Mouse (Mus musculus): ENCODE measurements around the gene Tbc1d5. TPM values are rescaled to one million over a fixed set of nuclear protein-coding genes. Genes with fewer than 3 reads are reported as not detected.

Gene Tbc1d5
- polyA plus RNA-seq, 1 experiment, result 7.2 TPM

DNA sequence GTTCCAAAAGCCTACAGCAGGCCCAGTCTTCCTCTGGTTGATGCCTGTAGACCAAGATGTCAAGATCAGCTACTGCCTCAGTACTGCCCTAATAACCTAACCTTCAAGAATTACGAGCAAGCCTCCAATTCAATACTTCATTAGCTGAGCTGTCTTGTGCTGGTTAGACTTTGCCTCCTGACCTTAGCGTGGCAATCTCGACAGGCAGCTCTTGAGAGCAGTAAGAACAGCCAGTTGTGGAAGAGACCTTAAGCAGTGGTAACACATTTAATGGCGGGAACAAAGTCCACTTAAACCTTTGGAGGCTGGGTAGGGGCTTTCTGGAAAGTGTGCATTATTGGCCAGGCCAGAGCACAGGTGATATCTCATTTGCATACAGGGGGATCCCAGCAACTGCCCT lies 34.2 kb downstream of the Tbc1d5 start:
- H3K27me3 ChIP-seq (replicated peaks), result no peaks in the 10 kb centered on the region

DNA sequence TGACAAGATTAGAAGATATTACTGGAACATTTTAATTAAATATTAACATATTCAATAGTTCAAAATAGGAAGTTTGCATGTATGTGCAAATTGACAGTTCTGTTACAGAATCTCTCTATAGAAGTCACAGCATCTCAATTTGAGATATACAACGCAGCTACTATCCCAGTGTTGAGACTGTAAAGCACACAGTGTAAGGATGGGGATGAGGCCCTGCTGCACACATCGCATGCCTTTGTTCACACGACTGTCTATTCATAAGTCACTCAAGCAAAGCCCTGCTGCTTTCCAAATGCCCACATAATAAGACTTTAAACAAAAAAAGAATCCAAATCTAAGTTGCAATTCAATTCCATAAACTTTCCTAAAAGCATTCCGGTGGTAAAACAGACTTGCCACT lies 37.1 kb downstream of the Tbc1d5 start:
- peaks cover 30% of the 10 kb centered on the region for H3K36me3 ChIP-seq (replicated peaks; ENCODE audit: low read length)
- no peak overlapping the region for H3K4me3 ChIP-seq (replicated peaks)
- H3K27me3 ChIP-seq (replicated peaks), result no peaks in the 10 kb centered on the region
- H3K9me3 ChIP-seq, result peaks cover 5% of the 10 kb centered on the region
- TF ChIP-seq GATA1 (IDR thresholded peaks at IDR 0.05; ENCODE audit: borderline replicate concordance, low read length) (no peak), FLI1 (IDR thresholded peaks at IDR 0.05; ENCODE audit: low read length) (no peak)
- peaks cover 10% of the 10 kb centered on the region for H3K4me1 ChIP-seq

More for the DNA sequence above, 34.2 kb downstream of the Tbc1d5 start:
- H3K4me3 ChIP-seq (replicated peaks), result no peak overlapping the region
- H3K4me1 ChIP-seq, result peaks cover 24% of the 10 kb centered on the region
- no peaks in the 10 kb centered on the region for H3K9me3 ChIP-seq
- no peak for TF ChIP-seq GATA1 (IDR thresholded peaks at IDR 0.05; ENCODE audit: borderline replicate concordance, low read length)
- no peak for TF ChIP-seq FLI1 (IDR thresholded peaks at IDR 0.05; ENCODE audit: low read length)
- H3K36me3 ChIP-seq (replicated peaks; ENCODE audit: low read length), result peaks cover 19% of the 10 kb centered on the region

DNA sequence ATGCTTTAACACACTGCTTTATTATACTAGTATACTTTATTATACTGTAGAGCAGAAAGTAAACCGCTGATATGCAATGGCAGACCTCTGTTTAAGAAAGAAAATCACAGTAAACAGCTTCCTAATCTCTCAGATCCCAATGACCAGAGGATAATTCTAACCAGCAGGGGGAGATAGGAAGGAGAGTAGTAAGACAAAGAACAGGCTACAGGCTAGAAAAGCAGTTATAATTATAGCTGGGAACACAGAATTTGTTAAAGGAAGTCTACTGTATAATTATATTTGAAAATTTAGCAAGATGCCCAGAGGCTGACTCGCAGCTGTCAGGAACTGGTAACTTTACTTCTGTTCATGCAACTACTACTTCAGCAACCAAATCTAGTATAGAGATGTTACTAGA lies 68.0 kb downstream of the Tbc1d5 start:
- Histone ChIP-seq H3K4me1 (peaks cover 31% of the 10 kb centered on the region), H3K9me3 (peaks cover 6% of the 10 kb centered on the region), H3K4me3 (replicated peaks) (no peak overlapping the region), H3K27me3 (replicated peaks) (no peaks in the 10 kb centered on the region), H3K36me3 (replicated peaks; ENCODE audit: low read length) (peaks cover 17% of the 10 kb centered on the region)
- TF ChIP-seq GATA1 (IDR thresholded peaks at IDR 0.05; ENCODE audit: borderline replicate concordance, low read length) (no peak), FLI1 (IDR thresholded peaks at IDR 0.05; ENCODE audit: low read length) (no peak)

DNA sequence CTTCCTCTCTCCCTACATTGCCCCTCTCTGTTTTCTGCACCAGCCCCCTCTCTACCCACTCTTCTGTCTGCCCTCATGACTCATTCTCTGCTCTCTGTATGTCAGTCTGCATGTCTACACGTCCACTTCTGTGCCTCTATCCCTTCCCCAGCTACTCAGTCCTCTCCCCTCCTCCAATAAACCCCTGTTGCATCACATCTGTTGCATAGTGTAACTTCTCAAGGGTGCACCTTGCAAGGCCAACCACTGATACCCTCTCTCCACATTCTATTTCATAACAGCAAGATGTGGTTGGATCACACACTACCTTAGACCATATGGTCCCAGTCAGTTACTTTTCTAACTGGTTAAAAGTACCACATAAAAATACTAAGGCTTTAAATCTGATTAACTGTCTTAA lies 74.9 kb downstream of the Tbc1d5 start:
- Histone ChIP-seq H3K9me3 (peaks cover 25% of the 10 kb centered on the region), H3K4me3 (replicated peaks) (no peak overlapping the region), H3K27me3 (replicated peaks) (no peaks in the 10 kb centered on the region), H3K36me3 (replicated peaks; ENCODE audit: low read length) (peaks cover 53% of the 10 kb centered on the region), H3K4me1 (peaks cover 18% of the 10 kb centered on the region)
- no peak for TF ChIP-seq GATA1 (IDR thresholded peaks at IDR 0.05; ENCODE audit: borderline replicate concordance, low read length)
- TF ChIP-seq FLI1 (IDR thresholded peaks at IDR 0.05; ENCODE audit: low read length), result no peak

DNA sequence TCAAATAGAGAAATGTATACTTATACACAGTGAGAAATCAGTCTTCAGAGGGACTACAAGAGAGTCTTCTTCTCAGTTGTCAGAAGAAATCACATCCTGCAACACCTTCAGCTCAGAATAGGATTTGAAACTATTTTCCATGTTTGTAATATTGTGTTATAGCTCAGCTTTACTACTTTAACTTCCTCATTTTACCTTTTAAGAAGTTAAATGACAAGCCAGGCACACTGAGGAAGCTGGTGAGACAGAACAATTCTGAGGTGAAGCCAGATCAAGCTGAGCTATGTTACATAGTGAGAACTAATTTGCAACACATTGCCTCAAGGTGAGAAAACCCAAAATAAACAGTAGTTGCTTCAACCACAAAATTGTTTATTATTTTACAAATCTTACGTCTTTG lies 135.3 kb downstream of the Tbc1d5 start:
- H3K27me3 ChIP-seq (replicated peaks), result no peaks in the 10 kb centered on the region
- H3K4me3 ChIP-seq (replicated peaks), result no peak overlapping the region
- TF ChIP-seq GATA1 (IDR thresholded peaks at IDR 0.05; ENCODE audit: borderline replicate concordance, low read length), result no peak
- TF ChIP-seq FLI1 (IDR thresholded peaks at IDR 0.05; ENCODE audit: low read length), result no peak
- no peaks in the 10 kb centered on the region for H3K4me1 ChIP-seq
- no peaks in the 10 kb centered on the region for H3K36me3 ChIP-seq (replicated peaks; ENCODE audit: low read length)
- H3K9me3 ChIP-seq, result no peaks in the 10 kb centered on the region

DNA sequence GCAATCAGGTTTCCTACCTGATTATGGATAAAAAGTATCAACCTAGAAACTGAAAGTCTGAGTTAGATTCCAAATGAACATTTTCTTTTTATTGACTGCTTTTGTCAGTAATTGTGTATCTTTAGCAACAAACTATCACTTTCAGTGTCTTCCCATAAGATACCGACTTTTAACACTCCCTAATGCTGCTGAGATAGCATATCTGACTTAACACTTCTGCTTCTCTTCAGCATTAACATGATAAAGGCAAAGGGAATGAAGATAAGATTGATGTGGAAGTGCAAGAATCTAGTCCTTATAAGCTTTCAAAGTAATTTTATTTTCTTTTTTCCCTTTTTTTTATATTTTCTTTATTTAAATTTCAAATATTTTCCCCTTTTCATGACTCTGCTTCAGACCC lies 138.3 kb downstream of the Tbc1d5 start:
- H3K4me1 ChIP-seq, result no peaks in the 10 kb centered on the region
- H3K36me3 ChIP-seq (replicated peaks; ENCODE audit: low read length), result no peaks in the 10 kb centered on the region
- TF ChIP-seq FLI1 (IDR thresholded peaks at IDR 0.05; ENCODE audit: low read length), result no peak
- TF ChIP-seq GATA1 (IDR thresholded peaks at IDR 0.05; ENCODE audit: borderline replicate concordance, low read length), result no peak
- no peak overlapping the region for H3K4me3 ChIP-seq (replicated peaks)
- no peaks in the 10 kb centered on the region for H3K27me3 ChIP-seq (replicated peaks)
- H3K9me3 ChIP-seq, result no peaks in the 10 kb centered on the region

DNA sequence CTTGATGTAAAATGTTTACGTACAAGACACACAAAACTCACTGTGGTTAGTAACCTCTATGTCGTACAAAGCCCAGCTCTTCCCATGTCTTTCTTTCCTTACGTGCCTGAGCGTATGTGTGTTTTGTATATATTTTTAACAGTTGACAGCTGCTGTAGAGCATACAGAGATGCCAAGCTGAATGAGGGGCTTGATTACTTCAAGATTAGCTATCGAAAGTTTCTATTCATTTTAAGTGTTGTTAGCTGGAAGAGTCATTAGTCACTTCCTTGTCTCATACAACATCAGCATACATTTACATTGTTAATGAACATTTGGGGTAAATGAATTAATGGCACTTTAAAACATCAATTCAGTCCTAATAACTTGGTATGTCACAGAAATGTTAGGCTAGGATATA lies 155.9 kb downstream of the Tbc1d5 start:
- no peaks in the 10 kb centered on the region for H3K4me1 ChIP-seq
- H3K27me3 ChIP-seq (replicated peaks), result no peaks in the 10 kb centered on the region
- H3K36me3 ChIP-seq (replicated peaks; ENCODE audit: low read length), result peaks cover 10% of the 10 kb centered on the region
- no peak overlapping the region for H3K4me3 ChIP-seq (replicated peaks)
- no peaks in the 10 kb centered on the region for H3K9me3 ChIP-seq
- TF ChIP-seq GATA1 (IDR thresholded peaks at IDR 0.05; ENCODE audit: borderline replicate concordance, low read length) (no peak), FLI1 (IDR thresholded peaks at IDR 0.05; ENCODE audit: low read length) (no peak)

DNA sequence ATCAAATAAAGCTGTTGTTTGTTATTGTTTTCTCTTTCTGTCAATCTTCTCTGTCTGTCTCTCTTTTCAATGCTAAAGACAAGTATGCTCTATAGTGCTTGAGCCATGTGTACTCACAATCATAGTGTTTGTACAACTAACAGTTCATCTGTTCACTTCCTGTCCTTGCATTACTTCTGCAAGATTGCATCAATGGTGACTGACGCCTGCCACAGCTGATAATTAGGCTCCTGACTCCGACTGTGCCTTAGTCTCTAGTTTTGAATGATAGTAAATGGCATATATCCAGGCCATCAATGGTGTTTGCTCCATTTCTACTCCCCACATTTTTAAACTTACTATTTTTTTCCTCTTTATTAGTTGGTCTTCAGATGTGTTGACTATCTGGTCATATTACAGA lies 162.8 kb downstream of the Tbc1d5 start:
- H3K9me3 ChIP-seq, result no peaks in the 10 kb centered on the region
- H3K27me3 ChIP-seq (replicated peaks), result no peaks in the 10 kb centered on the region
- H3K4me3 ChIP-seq (replicated peaks), result no peak overlapping the region
- peaks cover 7% of the 10 kb centered on the region for H3K36me3 ChIP-seq (replicated peaks; ENCODE audit: low read length)
- peaks cover 7% of the 10 kb centered on the region; the same call in 1 of the 2 replicates for H3K4me1 ChIP-seq
- TF ChIP-seq FLI1 (IDR thresholded peaks at IDR 0.05; ENCODE audit: low read length) (no peak), GATA1 (IDR thresholded peaks at IDR 0.05; ENCODE audit: borderline replicate concordance, low read length) (no peak)

DNA sequence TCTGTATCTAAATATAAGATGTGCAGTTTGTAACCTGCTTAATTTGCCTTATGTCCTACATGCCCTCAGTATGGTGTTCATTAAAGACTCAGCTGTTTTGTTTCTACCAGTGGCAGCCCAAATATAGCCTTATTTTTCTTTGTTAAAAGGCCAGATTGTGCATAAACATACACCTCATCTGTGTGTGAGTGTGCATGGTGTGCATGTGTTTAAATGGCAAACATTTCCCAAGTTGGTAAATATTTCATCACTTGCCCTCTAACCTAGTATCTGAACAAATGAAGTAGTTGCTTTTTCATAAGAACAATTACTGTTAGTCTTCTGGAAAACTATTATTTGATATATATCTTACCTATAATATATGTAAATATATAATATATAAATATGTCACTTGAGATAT lies 165.2 kb downstream of the Tbc1d5 start:
- TF ChIP-seq GATA1 (IDR thresholded peaks at IDR 0.05; ENCODE audit: borderline replicate concordance, low read length) (no peak), FLI1 (IDR thresholded peaks at IDR 0.05; ENCODE audit: low read length) (no peak)
- peaks cover 7% of the 10 kb centered on the region; the same call in 1 of the 2 replicates for H3K4me1 ChIP-seq

DNA sequence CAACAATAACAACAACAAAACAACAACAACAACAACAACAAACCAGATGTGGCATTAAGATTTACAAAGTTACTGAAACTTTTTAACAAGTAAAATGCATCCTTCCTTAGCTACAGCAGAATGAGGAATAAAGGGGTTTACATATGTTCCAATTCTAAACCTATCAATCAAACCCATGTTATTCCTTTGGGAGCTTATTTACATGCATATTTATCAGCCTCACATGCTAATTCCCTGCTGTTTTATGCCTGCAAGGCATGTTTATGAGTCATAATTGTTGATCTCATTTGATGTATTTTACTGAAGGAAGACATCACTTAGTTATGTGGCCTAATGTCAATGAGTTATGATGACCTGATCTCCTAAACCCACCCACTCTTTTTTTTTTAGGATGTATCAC lies 176.0 kb downstream of the Tbc1d5 start:
- no peak overlapping the region for H3K4me3 ChIP-seq (replicated peaks)
- peaks cover 22% of the 10 kb centered on the region for H3K4me1 ChIP-seq
- no peak for TF ChIP-seq GATA1 (IDR thresholded peaks at IDR 0.05; ENCODE audit: borderline replicate concordance, low read length)

More for the DNA sequence above, 165.2 kb downstream of the Tbc1d5 start:
- H3K36me3 ChIP-seq (replicated peaks; ENCODE audit: low read length), result peaks cover 2% of the 10 kb centered on the region
- no peaks in the 10 kb centered on the region for H3K27me3 ChIP-seq (replicated peaks)
- no peaks in the 10 kb centered on the region for H3K9me3 ChIP-seq
- no peak overlapping the region for H3K4me3 ChIP-seq (replicated peaks)

DNA sequence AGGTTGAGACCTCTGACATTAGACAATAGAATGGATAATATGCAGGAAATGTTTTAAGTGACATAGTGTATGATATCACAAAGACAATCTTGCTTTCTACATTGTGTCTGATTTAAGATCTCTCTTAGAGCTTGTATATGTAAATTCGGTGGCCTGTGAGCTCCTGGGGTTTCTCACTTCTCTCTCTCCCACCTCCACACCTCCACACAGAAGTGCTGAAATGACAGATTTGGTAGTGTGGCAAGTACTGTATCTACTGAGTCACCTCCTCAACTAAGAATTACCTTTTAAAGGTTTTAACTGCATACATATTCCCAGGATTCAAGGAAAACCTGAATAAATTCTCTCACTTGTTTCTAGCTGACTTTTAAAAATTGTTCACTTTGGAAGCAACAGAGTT lies 180.9 kb downstream of the Tbc1d5 start:
- Histone ChIP-seq H3K4me1 (peaks cover 33% of the 10 kb centered on the region), H3K36me3 (replicated peaks; ENCODE audit: low read length) (peaks cover 7% of the 10 kb centered on the region), H3K27me3 (replicated peaks) (no peaks in the 10 kb centered on the region), H3K9me3 (no peaks in the 10 kb centered on the region), H3K4me3 (replicated peaks) (no peak overlapping the region)
- TF ChIP-seq FLI1 (IDR thresholded peaks at IDR 0.05; ENCODE audit: low read length) (no peak), GATA1 (IDR thresholded peaks at IDR 0.05; ENCODE audit: borderline replicate concordance, low read length) (no peak)

More for the DNA sequence above, 176.0 kb downstream of the Tbc1d5 start:
- Histone ChIP-seq H3K27me3 (replicated peaks) (no peaks in the 10 kb centered on the region), H3K36me3 (replicated peaks; ENCODE audit: low read length) (peaks cover 7% of the 10 kb centered on the region), H3K9me3 (no peaks in the 10 kb centered on the region)

All from megakaryocyte, embryonic 14.5 days (primary cell).